Mouse (Mus musculus): Measurements from ENCODE around the gene Fam19a3.

GRCm38 (mm10) chr3:104780561-104781420, 849 bp downstream of the Fam19a3 start, which contains the start of gene Ppm1j:
- TF ChIP-seq POLR2A (IDR thresholded peaks at IDR 0.05; ENCODE audit: insufficient read length, low read depth) = no peak
- no peak for TF ChIP-seq MYOG (IDR thresholded peaks at IDR 0.05; ENCODE audit: control insufficient read depth in 1 of 3, insufficient read depth in 1 of 3, insufficient read length in 2 of 3, low read depth in 2 of 3)
